Mouse (Mus musculus): ENCODE results near the gene Gm15448.
"Not testable (repeated sequence)": the region's sequence is repeated elsewhere in the genome, so short reads cannot be mapped to it uniquely, and the experiment has no call there.

Gene Gm15448

GRCm38 (mm10) chr7:3825599-3825998 lies at the start of gene Gm15448:
Gene Gm15448, minus strand, starts transcription at chr7:3825687.
- DNase-seq (ENCODE audit: low spot score), result not testable (repeated sequence)

GRCm38 (mm10) chr7:3875032-3875431 lies 49.5 kb upstream of the Gm15448 start:
- DNase-seq (ENCODE audit: low spot score), result not testable (repeated sequence)

DNA sequence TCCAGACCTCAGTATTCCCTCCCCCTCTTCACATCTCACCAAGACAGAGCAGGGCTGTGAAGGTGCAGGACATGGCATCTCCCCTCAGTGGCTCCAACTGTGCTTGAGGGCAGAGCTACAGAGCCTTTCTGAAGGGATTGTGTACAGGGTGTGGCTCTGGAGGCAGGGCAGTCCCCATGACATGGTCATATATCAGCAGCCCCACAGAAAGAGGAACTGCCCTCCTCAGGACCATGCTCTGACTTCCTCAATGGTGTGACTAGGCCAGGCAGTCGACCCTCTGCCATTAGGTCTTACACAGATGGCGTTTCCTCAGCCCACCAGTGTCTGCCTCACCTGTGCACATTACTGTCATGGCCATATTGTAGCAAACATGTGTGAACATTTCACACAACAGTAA lies 19.5 kb upstream of the Gm15448 start, which contains the start of gene Pira2:
Gene Pira2, minus strand, starts transcription at position 101 of the 400 bp plus-strand sequence.
- DNase-seq (ENCODE audit: low spot score), result not testable (repeated sequence)

- not testable (repeated sequence) for DNase-seq (ENCODE audit: low spot score)
Measured at GRCm38 (mm10) chr7:3837854-3838253, 12.4 kb upstream of the Gm15448 start.

GRCm38 (mm10) chr7:3830633-3831032 lies 5.1 kb upstream of the Gm15448 start:
- not testable (repeated sequence) for DNase-seq (ENCODE audit: low spot score)

GRCm38 (mm10) chr7:3811912-3812311 lies 13.6 kb downstream of the Gm15448 start:
- not testable (repeated sequence) for DNase-seq (ENCODE audit: low spot score)

GRCm38 (mm10) chr7:3802935-3803334 lies 22.6 kb downstream of the Gm15448 start:
- not testable (repeated sequence) for DNase-seq (ENCODE audit: low spot score)

DNA sequence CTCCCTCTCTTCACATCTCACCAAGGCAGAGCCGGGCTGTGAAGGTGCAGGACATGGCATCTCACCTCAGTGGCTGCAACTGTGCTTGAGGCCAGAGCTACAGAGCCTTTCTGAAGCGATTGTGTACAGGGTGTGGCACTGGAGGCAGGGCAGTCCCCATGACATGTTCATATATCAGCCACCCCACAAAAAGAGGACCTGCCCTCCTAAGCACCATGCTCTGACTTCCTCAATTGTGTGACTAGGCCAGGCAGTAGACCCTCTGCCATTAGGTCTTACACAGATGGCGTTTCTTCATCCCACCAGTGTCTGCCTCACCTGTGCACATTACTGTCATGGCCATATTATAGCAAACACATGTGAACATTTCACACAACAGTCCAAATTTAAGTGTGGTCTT lies 25.5 kb downstream of the Gm15448 start:
- not testable (repeated sequence) for DNase-seq (ENCODE audit: low spot score)

DNA sequence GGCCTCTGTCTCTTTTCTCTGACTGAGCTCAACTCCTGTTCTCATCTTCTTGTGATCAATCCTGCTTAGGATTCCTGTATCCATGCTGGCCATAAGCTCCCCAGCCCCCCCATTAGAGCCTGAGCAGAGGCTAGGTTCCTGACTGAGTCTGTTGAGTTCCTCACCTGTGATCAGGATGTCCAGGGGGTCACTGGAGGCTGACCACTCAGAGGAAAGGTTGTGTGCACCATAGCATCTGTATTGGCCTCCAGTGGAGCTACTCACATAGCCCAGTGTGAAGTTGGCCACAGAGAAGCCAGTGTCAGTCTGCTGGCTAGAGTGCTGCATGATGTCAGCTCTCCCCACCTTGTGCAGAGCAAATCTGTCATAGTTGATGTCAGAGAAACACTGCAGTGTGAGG lies 29.2 kb downstream of the Gm15448 start:
- not testable (repeated sequence) for DNase-seq (ENCODE audit: low spot score)

Data from layer of hippocampus, adult 11-12 months (tissue).